Mouse (Mus musculus) layer of hippocampus, postnatal 14 days (tissue): ENCODE measurements around the gene Sp2. TPM values are rescaled to one million over a fixed set of nuclear protein-coding genes. Genes with fewer than 3 reads are reported as not detected.

ENCODE experiments used
- DNase-seq, 2 experiments: peaks; one replicate each; pipeline ENCODE4 v3.0.0; 2021 to 2022; ENCODE audit warnings: low spot score in 2 of 2, mixed read lengths in 1 of 2
- total RNA-seq, 2 experiments: library from RNA; stranded (reverse); gene quantifications; 2 replicates each; pipeline ENCODE4 v1.2.3; 2021

Sp2 gene
- total RNA-seq, 2 experiments from 2014 or later = 12.3 to 13.5 TPM

- no peak for DNase-seq
These were observed 12.4 kb downstream of the Sp2 start for GRCm38 (mm10) chr11:96970341-96970740.

- DNase-seq = no peak
These were observed 13.0 kb downstream of the Sp2 start for GRCm38 (mm10) chr11:96969746-96970145.

- no peak for DNase-seq
These were observed 13.5 kb downstream of the Sp2 start for GRCm38 (mm10) chr11:96969280-96969722.

- DNase-seq = no peak
These were observed 14.3 kb downstream of the Sp2 start for GRCm38 (mm10) chr11:96968476-96968875.

GRCm38 (mm10) chr11:96967544-96968269 is 15.1 kb downstream of the Sp2 start:
- no peak for DNase-seq

GRCm38 (mm10) chr11:96966914-96967543 is 15.7 kb downstream of the Sp2 start:
- no peak for DNase-seq

GRCm38 (mm10) chr11:96966172-96966571 is 16.6 kb downstream of the Sp2 start:
- DNase-seq = no peak

- DNase-seq = peak; percentile 84 to 92
These were observed 19.2 kb downstream of the Sp2 start for GRCm38 (mm10) chr11:96963580-96963979.

GRCm38 (mm10) chr11:96957061-96957805 is 25.5 kb downstream of the Sp2 start:
- no peak for DNase-seq

- DNase-seq = no peak
These were observed 26.6 kb downstream of the Sp2 start for GRCm38 (mm10) chr11:96956009-96956724.

- no peak for DNase-seq
These were observed 27.7 kb downstream of the Sp2 start for GRCm38 (mm10) chr11:96955094-96955493.

- DNase-seq = no peak
These were observed 29.9 kb downstream of the Sp2 start for GRCm38 (mm10) chr11:96952896-96953295.

- DNase-seq = no peak
These were observed 30.3 kb downstream of the Sp2 start for GRCm38 (mm10) chr11:96952426-96952825.

- DNase-seq = no peak
These were observed 32.0 kb downstream of the Sp2 start for GRCm38 (mm10) chr11:96950767-96951166.

GRCm38 (mm10) chr11:96947849-96948248 is 34.9 kb downstream of the Sp2 start:
- no peak for DNase-seq

- DNase-seq = no peak
These were observed 36.3 kb downstream of the Sp2 start for GRCm38 (mm10) chr11:96946498-96946897.

GRCm38 (mm10) chr11:96944844-96945580 is 37.7 kb downstream of the Sp2 start:
- DNase-seq = no peak

GRCm38 (mm10) chr11:96943746-96944304 is 38.9 kb downstream of the Sp2 start, which contains the start of gene Pnpo:
TSS of gene Pnpo (minus strand) at chr11:96943986.
- DNase-seq = peak; percentile 85 to 96

GRCm38 (mm10) chr11:96941989-96942590 is 40.7 kb downstream of the Sp2 start:
- DNase-seq = no peak
